Mouse (Mus musculus) heart, adult 2 months (tissue): ENCODE results near the gene Eif2ak1. TPM values are rescaled to one million over a fixed set of nuclear protein-coding genes. Genes with fewer than 3 reads are reported as not detected.
"Not testable (repeated sequence)": the region's sequence is repeated elsewhere in the genome, so short reads cannot be mapped to it uniquely, and the experiment has no call there.

ENCODE experiments used
- DNase-seq, 2 experiments: peaks; one replicate each; pipeline ENCODE4 v3.0.0; 2021
- H3K27ac ChIP-seq: fragments of 200-600 bp; 2 replicates; pipeline ENCODE4 v1.8.1; 2022
- H3K27me3 ChIP-seq: fragments of 200-500 bp; 2 replicates; pipeline ENCODE4 v1.6.1; 2012; ENCODE audit warnings: mild to moderate bottlenecking, low read length, inconsistent platforms, mixed read lengths; ENCODE audit not compliant: control insufficient read depth, insufficient read depth
- H3K36me3 ChIP-seq: fragments of 200-500 bp; 2 replicates; pipeline ENCODE4 v1.6.1; 2012; ENCODE audit warnings: low read length, inconsistent platforms; ENCODE audit not compliant: control insufficient read depth, insufficient read depth
- H3K4me1 ChIP-seq: fragments of 200-500 bp; 2 replicates; pipeline ENCODE4 v1.6.1; 2011; ENCODE audit warnings: low read length; ENCODE audit not compliant: control insufficient read depth, insufficient read depth
- H3K4me3 ChIP-seq: fragments of 200-600 bp; 2 replicates; pipeline ENCODE4 v1.8.1; 2022
- H3K79me2 ChIP-seq: fragments of 200-500 bp; replicated peaks from 2 replicates; pipeline ENCODE4 v1.6.1; 2012; ENCODE audit warnings: mild to moderate bottlenecking, inconsistent platforms, low read length, moderate library complexity, mixed read lengths; ENCODE audit not compliant: control insufficient read depth, insufficient read depth
- H3K9ac ChIP-seq: fragments of 200-500 bp; 2 replicates; pipeline ENCODE4 v1.6.1; 2012; ENCODE audit warnings: low read depth, mild to moderate bottlenecking, control low read depth, inconsistent platforms, low read length, mixed read lengths
- CTCF ChIP-seq: fragments of 200-600 bp; IDR thresholded peaks from 2 replicates; pipeline ENCODE4 v1.8.1; 2022; ENCODE audit warnings: antibody characterized with exemption, mild to moderate bottlenecking, moderate library complexity
- EP300 ChIP-seq: fragments of 200-500 bp; IDR thresholded peaks from 2 replicates; pipeline ENCODE4 v1.6.1; 2011; ENCODE audit warnings: low read depth, low read length, control low read depth; ENCODE audit not compliant: insufficient read depth
- POLR2A ChIP-seq: fragments of 200-500 bp; IDR thresholded peaks from 2 replicates; pipeline ENCODE4 v1.6.1; 2011; ENCODE audit warnings: mild to moderate bottlenecking, low read depth, low read length, control low read depth; ENCODE audit not compliant: insufficient read depth
- WGBS: fragments of 180-500 bp; shearing (Covaris S2); methylation state at CpG from one replicate; pipeline ENCODE4 v1.1.7; 2018; 5-methylcytosine and 5-hydroxymethylcytosine counted together
- intact Hi-C: fragments of 180-260 bp; cut with DNase I; formaldehyde crosslinking; loops from one replicate; pipeline ENCODE4 v1.15.1; 2025
- long read RNA-seq: library from polyadenylated mRNA; stranded (forward); transcript quantifications from one replicate; pipeline ENCODE4 v2.0.0, GENCODE M21; 2021
- polyA plus RNA-seq: library from polyadenylated mRNA; depleted of rRNA; stranded (reverse); fragments of >200 nt; gene quantifications from 2 replicates; pipeline ENCODE4 v1.2.3, GENCODE M21; 2012; rRNA removed
- total RNA-seq, 2 experiments: library from RNA; stranded (reverse); gene quantifications; 2 replicates each; pipeline ENCODE4 v1.2.3; 2021

The Eif2ak1 gene
- total RNA-seq (10 to 100 TPM; 19.2 to 21.4 TPM), polyA plus RNA-seq (11.9 and 18.4 TPM in 2 replicates)
- long read RNA-seq, full-length matches to known transcripts, result 41 of 51 reads
- long read RNA-seq, partial matches to known transcripts, result 1 of 51 reads
- long read RNA-seq, other reads (novel, unspliced or antisense), result 9 of 51 reads

GRCm38 (mm10) chr5:143817116-143817930 lies at the start of gene Eif2ak1:
Eif2ak1 (plus strand) TSS chr5:143817788.
- Histone ChIP-seq H3K79me2 (peaks cover 4% of the 10 kb centered on the region; the same call in 1 of the 2 replicates), H3K4me3 (peak within 1 kb of the TSS; percentile 98), H3K27me3 (no peaks in the 10 kb centered on the region), H3K4me1 (peaks cover 3% of the 10 kb centered on the region; the same call in 1 of the 2 replicates), H3K9ac (peak within 1 kb of the TSS; percentile 97), H3K36me3 (no peaks in the 10 kb centered on the region), H3K27ac (peak within 1 kb of the TSS; percentile 80)
- intact Hi-C loops, result no loop called here
- WGBS, result 1% methylated on average over 37 of the region's 37 CpGs
- peak; percentile 93 for DNase-seq
- TF ChIP-seq CTCF (peak; percentile 55), EP300 (peak; percentile 61; the same call in 1 of the 2 replicates), POLR2A (peak; percentile 78)

DNA sequence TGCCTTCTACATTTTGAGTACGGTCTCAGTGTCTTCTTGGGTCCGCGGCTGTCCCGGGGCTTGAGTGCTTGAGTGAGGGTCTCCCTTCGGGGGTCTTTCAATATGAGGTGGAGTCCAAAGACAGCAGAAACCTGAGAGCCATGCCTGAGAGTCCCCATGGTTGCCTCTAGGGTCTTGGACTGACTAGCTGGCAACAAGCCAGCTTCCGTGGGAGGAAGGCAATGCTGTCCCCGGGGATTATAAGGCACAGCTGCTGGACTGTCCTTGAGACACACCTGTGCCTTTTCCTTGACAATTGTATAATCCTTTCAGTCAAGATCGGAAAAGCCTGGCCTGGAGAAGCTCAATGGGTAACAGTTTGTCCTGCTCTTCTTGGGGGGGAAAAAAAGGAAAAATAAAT lies 35.6 kb upstream of the Eif2ak1 start:
- no peak for DNase-seq
- H3K9ac ChIP-seq, result no peak overlapping the region
- no peak overlapping the region for H3K27ac ChIP-seq
- H3K27me3 ChIP-seq, result no peaks in the 10 kb centered on the region
- no peaks in the 10 kb centered on the region for H3K36me3 ChIP-seq
- TF ChIP-seq EP300 (no peak), CTCF (no peak), POLR2A (no peak)
- 73% methylated on average over 8 of the region's 8 CpGs for WGBS
- intact Hi-C loops, result no loop called here
- no peaks in the 10 kb centered on the region for H3K79me2 ChIP-seq
- H3K4me3 ChIP-seq, result no peak overlapping the region
- no peaks in the 10 kb centered on the region for H3K4me1 ChIP-seq

DNA sequence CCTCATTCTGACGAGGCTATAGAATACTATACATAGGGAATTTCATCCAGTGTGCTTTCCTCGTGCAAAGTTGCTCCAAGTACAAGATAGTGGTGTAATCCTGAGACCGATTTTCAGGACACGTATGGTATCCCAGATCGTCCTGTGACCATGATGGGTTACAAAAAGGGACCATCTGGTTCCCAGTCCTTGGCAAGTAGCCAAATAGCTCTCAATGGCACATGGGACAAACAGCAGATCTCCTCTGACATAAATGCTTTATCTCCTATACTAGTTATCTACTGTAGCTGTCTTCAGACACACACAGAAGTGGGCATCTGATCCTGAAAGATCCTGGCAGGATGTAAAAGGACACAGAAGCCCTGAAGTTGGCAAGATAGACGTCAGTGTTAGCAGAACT lies 32.2 kb upstream of the Eif2ak1 start:
- H3K79me2 ChIP-seq, result no peaks in the 10 kb centered on the region
- DNase-seq, result no peak
- TF ChIP-seq POLR2A (no peak), EP300 (no peak), CTCF (no peak)
- H3K4me1 ChIP-seq, result no peaks in the 10 kb centered on the region
- intact Hi-C loops, result no loop called here
- no peak overlapping the region for H3K4me3 ChIP-seq
- 48% methylated on average over 6 of the region's 6 CpGs for WGBS
- H3K27ac ChIP-seq, result no peak overlapping the region
- H3K36me3 ChIP-seq, result no peaks in the 10 kb centered on the region
- H3K27me3 ChIP-seq, result no peaks in the 10 kb centered on the region
- H3K9ac ChIP-seq, result no peak overlapping the region

GRCm38 (mm10) chr5:143801216-143801615 lies 16.4 kb upstream of the Eif2ak1 start:
- intact Hi-C loops, H3K79me2 ChIP-seq, H3K27me3 ChIP-seq, H3K36me3 ChIP-seq, H3K4me3 ChIP-seq, H3K9ac ChIP-seq, H3K27ac ChIP-seq, DNase-seq, H3K4me1 ChIP-seq: not testable (repeated sequence)
- WGBS, result 81% methylated on average over 6 of the region's 6 CpGs

DNA sequence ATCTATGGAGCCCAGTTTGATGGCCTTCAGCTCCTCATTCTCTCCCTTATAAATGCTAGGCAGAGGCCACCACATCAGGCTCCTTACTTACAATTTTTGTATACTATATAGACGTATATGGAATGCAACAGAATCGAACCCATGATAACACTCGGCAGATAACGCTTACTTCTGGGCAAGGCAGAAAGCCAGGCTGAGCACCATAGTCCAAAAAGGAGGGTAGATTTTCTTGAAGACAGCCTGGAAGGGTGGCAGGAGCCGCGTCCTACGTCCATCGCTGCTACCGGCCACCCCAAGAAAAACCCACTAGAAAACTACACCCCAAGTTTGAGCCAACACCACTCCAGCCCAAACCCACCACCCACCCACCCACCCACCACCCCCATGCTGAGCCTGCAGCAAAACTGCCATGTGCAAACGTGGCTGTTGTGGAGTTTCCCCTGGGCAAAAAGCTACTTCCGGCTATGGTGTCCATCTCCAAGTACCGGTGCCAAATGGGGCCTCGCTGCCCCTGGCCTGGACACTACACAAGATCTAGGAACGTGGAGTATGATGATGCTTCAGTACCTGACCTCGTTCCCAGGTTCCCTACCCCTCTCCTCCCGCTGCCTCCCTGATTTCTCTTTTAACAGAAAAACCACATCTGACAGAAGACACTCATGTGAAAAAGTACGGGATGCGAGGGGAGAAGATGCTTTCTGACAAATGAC lies 13.4 kb upstream of the Eif2ak1 start:
- Histone ChIP-seq H3K9ac (no peak overlapping the region), H3K27ac (no peak overlapping the region), H3K27me3 (no peaks in the 10 kb centered on the region), H3K36me3 (no peaks in the 10 kb centered on the region), H3K4me3 (no peak overlapping the region), H3K79me2 (no peaks in the 10 kb centered on the region), H3K4me1 (no peaks in the 10 kb centered on the region)
- intact Hi-C loops, result no loop called here
- TF ChIP-seq EP300 (no peak), CTCF (no peak), POLR2A (no peak)
- DNase-seq, result no peak
- whole genome bisulfite sequencing, result 81% methylated on average over 18 of the region's 18 CpGs

GRCm38 (mm10) chr5:143807268-143807667 lies 10.3 kb upstream of the Eif2ak1 start:
- TF ChIP-seq POLR2A, result no peak
- no peak for TF ChIP-seq EP300
- no peak for TF ChIP-seq CTCF
- intact Hi-C loops, result no loop called here
- WGBS, result 55% methylated on average over 3 of the region's 3 CpGs

More at GRCm38 (mm10) chr5:143807268-143807667, 10.3 kb upstream of the Eif2ak1 start:
- no peak for DNase-seq
- no peak overlapping the region for H3K9ac ChIP-seq
- no peaks in the 10 kb centered on the region for H3K36me3 ChIP-seq
- no peaks in the 10 kb centered on the region for H3K27me3 ChIP-seq
- H3K27ac ChIP-seq, result no peak overlapping the region
- H3K4me1 ChIP-seq, result no peaks in the 10 kb centered on the region
- H3K4me3 ChIP-seq, result no peak overlapping the region
- no peaks in the 10 kb centered on the region for H3K79me2 ChIP-seq
